Mouse (Mus musculus) myocyte (in vitro differentiated cells): ENCODE data around the gene Ntrk3. TPM values are rescaled to one million over a fixed set of nuclear protein-coding genes. Genes with fewer than 3 reads are reported as not detected.

Experiments
- H3K27me3 ChIP-seq: one replicate; pipeline ENCODE4 v1.6.1; 2011; ENCODE audit not compliant: control insufficient read depth, insufficient read depth, insufficient read length
- H3K36me3 ChIP-seq: one replicate; pipeline ENCODE4 v1.6.1; 2011; ENCODE audit not compliant: control insufficient read depth, insufficient read depth
- H3K4me2 ChIP-seq: one replicate; pipeline ENCODE4 v1.6.1; 2011; ENCODE audit warnings: low read depth, control low read depth
- H3K4me3 ChIP-seq: one replicate; pipeline ENCODE4 v1.5.1; 2011; ENCODE audit warnings: mild to moderate bottlenecking, control low read depth, moderate library complexity
- H3K79me2 ChIP-seq: one replicate; pipeline ENCODE4 v1.6.1; 2011; ENCODE audit not compliant: control insufficient read depth, insufficient read depth
- H3ac ChIP-seq: one replicate; pipeline ENCODE4 v1.6.1; 2011; ENCODE audit not compliant: control insufficient read depth, insufficient read length
- CEBPB ChIP-seq: IDR thresholded peaks from 2 replicates; pipeline ENCODE4 v1.6.1; 2011; ENCODE audit warnings: mild to moderate bottlenecking, moderate library complexity; ENCODE audit not compliant: poor library complexity, insufficient read depth, severe bottlenecking
- E2F4 ChIP-seq: IDR thresholded peaks from one replicate; pipeline ENCODE4 v1.6.1; 2011; ENCODE audit warnings: mild to moderate bottlenecking, control low read depth, moderate library complexity; ENCODE audit not compliant: insufficient read depth
- MAX ChIP-seq: IDR thresholded peaks from one replicate; pipeline ENCODE4 v1.6.1; 2011; ENCODE audit warnings: low read depth, mild to moderate bottlenecking, control low read depth
- MYOD1 ChIP-seq, 3 experiments: IDR thresholded peaks; one replicate each; pipeline ENCODE4 v1.6.1; 2011; ENCODE audit warnings: control low read depth in 2 of 3, low read depth in 2 of 3, mild to moderate bottlenecking in 2 of 3, moderate library complexity in 1 of 3; ENCODE audit not compliant: insufficient read length in 2 of 3, control insufficient read depth in 1 of 3
- MYOG ChIP-seq, 3 experiments: IDR thresholded peaks; one replicate each; pipeline ENCODE4 v1.6.1; 2011; ENCODE audit warnings: control low read depth in 2 of 3, low read depth in 2 of 3, mild to moderate bottlenecking in 2 of 3; ENCODE audit not compliant: insufficient read length in 2 of 3, control insufficient read depth in 1 of 3, insufficient read depth in 1 of 3
- POLR2A ChIP-seq: IDR thresholded peaks from one replicate; pipeline ENCODE4 v1.6.1; 2011; ENCODE audit warnings: low read depth, mild to moderate bottlenecking, control low read depth, moderate library complexity; ENCODE audit not compliant: insufficient read length
- POLR2AphosphoS2 ChIP-seq: IDR thresholded peaks from one replicate; pipeline ENCODE4 v1.6.1; 2011; ENCODE audit warnings: low read depth, control low read depth; ENCODE audit not compliant: insufficient read length
- REST ChIP-seq: IDR thresholded peaks from one replicate; pipeline ENCODE4 v1.6.1; 2011; ENCODE audit warnings: mild to moderate bottlenecking, control low read depth, moderate library complexity; ENCODE audit not compliant: insufficient read depth, insufficient read length
- SRF ChIP-seq: IDR thresholded peaks from one replicate; pipeline ENCODE4 v1.6.1; 2011; ENCODE audit warnings: low read depth; ENCODE audit not compliant: control insufficient read depth, insufficient read length
- TCF12 ChIP-seq: IDR thresholded peaks from one replicate; pipeline ENCODE4 v1.6.1; 2011; ENCODE audit warnings: mild to moderate bottlenecking, control low read depth; ENCODE audit not compliant: poor library complexity, insufficient read depth, severe bottlenecking
- TCF3 ChIP-seq: IDR thresholded peaks from one replicate; pipeline ENCODE4 v1.6.1; 2011; ENCODE audit warnings: low read depth, control low read depth; ENCODE audit not compliant: insufficient read length
- USF1 ChIP-seq: IDR thresholded peaks from one replicate; pipeline ENCODE4 v1.6.1; 2011; ENCODE audit warnings: low read depth, mild to moderate bottlenecking, control low read depth, moderate library complexity
- polyA plus RNA-seq: library from polyadenylated mRNA; unstranded; fragments of >200 nt; fragmentation: generic; extraction: Trizol; gene quantifications from one replicate; pipeline ENCODE4 v1.2.1, GENCODE M21; 2012; ENCODE audit warnings: missing spikeins

Ntrk3 gene
- polyA plus RNA-seq, 1 experiment = 0.17 TPM

- Histone ChIP-seq H3ac (no peak overlapping the region), H3K79me2 (no peaks in the 10 kb centered on the region), H3K4me3 (no peak overlapping the region), H3K27me3 (no peaks in the 10 kb centered on the region), H3K36me3 (no peaks in the 10 kb centered on the region), H3K4me2 (no peak overlapping the region)
- TF ChIP-seq CEBPB (no peak), MAX (no peak), REST (no peak), POLR2A (no peak), MYOG (IDR thresholded peaks at IDR 0.05; ENCODE audit: control insufficient read depth in 1 of 3, insufficient read depth in 1 of 3, insufficient read length in 2 of 3, low read depth in 2 of 3) (no peak), SRF (no peak), USF1 (no peak), TCF12 (no peak), E2F4 (no peak), TCF3 (no peak), POLR2AphosphoS2 (no peak), MYOD1 (IDR thresholded peaks at IDR 0.05; ENCODE audit: control insufficient read depth in 1 of 3, insufficient read length in 2 of 3, low read depth in 2 of 3) (no peak)
Measured at GRCm38 (mm10) chr7:78376875-78377274, 360.9 kb downstream of the Ntrk3 start.

GRCm38 (mm10) chr7:78361341-78362309 is 376.2 kb downstream of the Ntrk3 start:
- no peaks in the 10 kb centered on the region for H3K27me3 ChIP-seq

DNA sequence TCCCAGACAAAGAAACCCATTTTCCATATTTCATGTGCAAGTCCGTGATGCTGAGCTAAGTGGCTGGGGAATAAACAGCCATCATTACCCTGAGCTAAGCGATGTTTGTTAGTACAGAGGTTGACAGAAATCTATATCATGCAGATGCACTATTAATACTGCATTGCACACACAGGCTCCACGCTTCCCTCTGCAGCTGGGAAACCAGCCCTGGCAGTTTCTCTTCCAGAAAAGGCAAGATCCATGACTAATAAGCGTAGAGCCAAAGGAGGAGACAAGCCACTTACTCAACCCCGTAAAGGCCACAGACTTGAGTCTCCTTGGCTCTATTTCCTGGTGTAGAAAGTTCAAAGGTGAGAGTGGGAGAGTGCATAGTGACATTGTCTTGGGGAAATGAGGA is 390.3 kb downstream of the Ntrk3 start:
- Histone ChIP-seq H3K36me3 (no peaks in the 10 kb centered on the region), H3K79me2 (no peaks in the 10 kb centered on the region), H3K4me2 (no peak overlapping the region), H3K4me3 (no peak overlapping the region), H3K27me3 (no peaks in the 10 kb centered on the region), H3ac (no peak overlapping the region)
- no peak for TF ChIP-seq POLR2AphosphoS2
- TF ChIP-seq TCF12 = no peak
- TF ChIP-seq MYOD1 (IDR thresholded peaks at IDR 0.05; ENCODE audit: control insufficient read depth in 1 of 3, insufficient read length in 2 of 3, low read depth in 2 of 3) = no peak
- TF ChIP-seq MYOG (IDR thresholded peaks at IDR 0.05; ENCODE audit: control insufficient read depth in 1 of 3, insufficient read depth in 1 of 3, insufficient read length in 2 of 3, low read depth in 2 of 3) = no peak
- no peak for TF ChIP-seq POLR2A
- TF ChIP-seq SRF = no peak
- no peak for TF ChIP-seq E2F4
- no peak for TF ChIP-seq USF1
- no peak for TF ChIP-seq CEBPB

More at GRCm38 (mm10) chr7:78361341-78362309, 376.2 kb downstream of the Ntrk3 start:
- no peaks in the 10 kb centered on the region for H3K36me3 ChIP-seq
- no peak for TF ChIP-seq TCF3
- TF ChIP-seq MYOD1 (IDR thresholded peaks at IDR 0.05; ENCODE audit: control insufficient read depth in 1 of 3, insufficient read length in 2 of 3, low read depth in 2 of 3) = no peak
- no peak for TF ChIP-seq MYOG (IDR thresholded peaks at IDR 0.05; ENCODE audit: control insufficient read depth in 1 of 3, insufficient read depth in 1 of 3, insufficient read length in 2 of 3, low read depth in 2 of 3)
- no peak for TF ChIP-seq POLR2A
- no peak for TF ChIP-seq MAX
- no peak for TF ChIP-seq SRF
- TF ChIP-seq POLR2AphosphoS2 = no peak
- TF ChIP-seq USF1 = no peak
- no peak for TF ChIP-seq CEBPB
- no peak for TF ChIP-seq TCF12
- no peak for TF ChIP-seq REST
- no peaks in the 10 kb centered on the region for H3K79me2 ChIP-seq
- no peak overlapping the region for H3ac ChIP-seq
- no peak overlapping the region for H3K4me3 ChIP-seq
- H3K4me2 ChIP-seq = no peak overlapping the region

- no peaks in the 10 kb centered on the region for H3K27me3 ChIP-seq
- TF ChIP-seq TCF3 = no peak
- no peak for TF ChIP-seq POLR2A
- no peak for TF ChIP-seq MYOD1 (IDR thresholded peaks at IDR 0.05; ENCODE audit: control insufficient read depth in 1 of 3, insufficient read length in 2 of 3, low read depth in 2 of 3)
- TF ChIP-seq USF1 = no peak
- no peak for TF ChIP-seq POLR2AphosphoS2
- TF ChIP-seq SRF = no peak
- no peak for TF ChIP-seq TCF12
- no peak for TF ChIP-seq CEBPB
- TF ChIP-seq REST = no peak
- TF ChIP-seq MYOG (IDR thresholded peaks at IDR 0.05; ENCODE audit: control insufficient read depth in 1 of 3, insufficient read depth in 1 of 3, insufficient read length in 2 of 3, low read depth in 2 of 3) = no peak
- TF ChIP-seq MAX = no peak
- no peak for TF ChIP-seq E2F4
- H3ac ChIP-seq = no peak overlapping the region
- no peak overlapping the region for H3K4me2 ChIP-seq
- no peaks in the 10 kb centered on the region for H3K79me2 ChIP-seq
- no peaks in the 10 kb centered on the region for H3K36me3 ChIP-seq
- H3K4me3 ChIP-seq = no peak overlapping the region
Measured at GRCm38 (mm10) chr7:78333422-78333821, 404.4 kb downstream of the Ntrk3 start.
